Mouse (Mus musculus): Measurements from ENCODE around the gene Fbxw27.

GRCm38 (mm10) chr9:109826181-109826580 is 35.7 kb upstream of the Fbxw27 start:
- TF ChIP-seq GATA1 (IDR thresholded peaks at IDR 0.05; ENCODE audit: low read length) (no peak), TAL1 (IDR thresholded peaks at IDR 0.05; ENCODE audit: low read length) (no peak)
